Comparison of ENCODE assay signal across 8 mouse cellular contexts in genomic region chr10:118141018-118141883, GRCm38 (mm10). TPM values are rescaled to one million over a fixed set of nuclear protein-coding genes. Genes with fewer than 3 reads are reported as not detected.
A peak's percentile ranks its signal among the peaks of the same experiment; 100 is the strongest.
DNase-seq lines count a peak whose midpoint lies in the region; ATAC-seq lines count a peak whose summit lies in the region.

Mdm1 (plus strand) TSS chr10:118141811.

- H3K36me3 ChIP-seq in hindbrain, embryonic 16.5 days (ENCODE audit: control insufficient read depth, insufficient read depth, low read length), result no peaks in the 10 kb centered on the region
- no peaks in the 10 kb centered on the region for H3K36me3 ChIP-seq in macrophage (ENCODE audit: inconsistent target)

- H3K4me3 ChIP-seq in hindbrain, embryonic 16.5 days (ENCODE audit: low read length), result peak within 1 kb of the TSS; percentile 96
- H3K4me3 ChIP-seq in macrophage (ENCODE audit: inconsistent target), result peak within 1 kb of the TSS; percentile 53

- no peaks in the 10 kb centered on the region for H3K9me3 ChIP-seq in hindbrain, embryonic 16.5 days (ENCODE audit: control insufficient read depth, low read length)

- H3K27ac ChIP-seq in hindbrain, embryonic 16.5 days (ENCODE audit: low read depth, low read length), result peak within 1 kb of the TSS; percentile 59
- H3K27ac ChIP-seq in macrophage, result no peak within 1 kb of the TSS

- H3K9ac ChIP-seq in hindbrain, embryonic 16.5 days (ENCODE audit: low read depth, low read length), result peak within 1 kb of the TSS; percentile 76

- peaks cover 9% of the 10 kb centered on the region for H3K4me1 ChIP-seq in hindbrain, embryonic 16.5 days (ENCODE audit: control insufficient read depth, insufficient read depth, low read depth, low read length)

- peak; percentile 91 for DNase-seq in WW6 (ENCODE audit: low read depth, low spot score)
- DNase-seq in cerebellum, postnatal 4 days (ENCODE audit: low spot score in 2 of 2), result peak; percentile 92 to 96
- DNase-seq in gastrocnemius, adult 18-20 months (ENCODE audit: low spot score), result peak; percentile 99
- peak; percentile 94 to 97 for DNase-seq in left cerebral cortex, adult 18-20 months (ENCODE audit: low spot score in 2 of 2)
- DNase-seq in right cerebral cortex, adult 18-20 months, result peak; percentile 98
- peak; percentile 88 for DNase-seq in urinary bladder, postnatal 10 days (ENCODE audit: low spot score)

- no peaks in the 10 kb centered on the region for H3K79me2 ChIP-seq in macrophage (ENCODE audit: inconsistent target)

- peak within 1 kb of the TSS; percentile 75 for H3K4me2 ChIP-seq in hindbrain, embryonic 16.5 days (ENCODE audit: low read length)

- 7% methylated on average over 36 of the region's 47 CpGs for WGBS in hindbrain, embryonic 16.5 days
- 6% methylated on average over 46 of the region's 47 CpGs for WGBS in macrophage (ENCODE audit: missing documents)

- H3K27me3 ChIP-seq in hindbrain, embryonic 16.5 days (replicated peaks; ENCODE audit: control insufficient read depth, insufficient read depth, low read length), result no peaks in the 10 kb centered on the region

- ATAC-seq in hindbrain, embryonic 16.5 days, result peak; percentile 100

RNA-seq across cellular contexts. Expression of gene Mdm1, which starts in this region (rescaled TPM):
- 1 to 10 TPM; 2.1 to 2.8 TPM for total RNA-seq in gastrocnemius, adult 18-20 months (2021)
- polyA plus RNA-seq in hindbrain, embryonic 16.5 days (2015; fragmentation: Nextera tagmentation; extraction: Ambion mirVana), result 27.9 TPM in 2 replicates
- 1 to 10 TPM; 7.6 to 7.8 TPM for total RNA-seq in left cerebral cortex, adult 18-20 months (2021)
- total RNA-seq in macrophage (2018; cell fraction: chromatin; rRNA removed), result 10 to 100 TPM in 17 of 26 experiments, 1 to 10 TPM in 9; 2.6 to 22.4 (median 12.4) TPM
- 1 to 10 TPM; 1.5 to 4.7 (median 3.0) TPM for total RNA-seq in macrophage (2018; cell fraction: cytosol; rRNA removed)
- 10 to 100 TPM in 8 of 26 experiments, 1 to 10 TPM in 18; 1.9 to 23.4 (median 8.5) TPM for total RNA-seq in macrophage (2018; cell fraction: nucleus; rRNA removed)
- polyA plus RNA-seq in macrophage (2018), result 3.3 to 6.4 TPM (median 4.7 TPM) in 3 replicates
